Mouse (Mus musculus): ENCODE results near the gene Gpnmb. TPM values are rescaled to one million over a fixed set of nuclear protein-coding genes. Genes with fewer than 3 reads are reported as not detected.
A peak's percentile ranks its signal among the peaks of the same experiment; 100 is the strongest.

The Gpnmb gene
- polyA plus RNA-seq, 1 experiment from 2014 or later: 1.2 TPM

- TF ChIP-seq CTCF (IDR thresholded peaks at IDR 0.05; ENCODE audit: low read depth): no peak
- Histone ChIP-seq H3K27me3 (replicated peaks; ENCODE audit: control insufficient read depth, insufficient read depth, low read length) (no peaks in the 10 kb centered on the region), H3K36me3 (ENCODE audit: control insufficient read depth, insufficient read depth) (no peaks in the 10 kb centered on the region), H3K27ac (ENCODE audit: low read depth, low read length) (no peak overlapping the region), H3K4me2 (replicated peaks; ENCODE audit: low read depth) (no peak overlapping the region), H3K9ac (ENCODE audit: low read depth, low read length) (no peak overlapping the region), H3K4me3 (ENCODE audit: low read depth, low read length) (no peak overlapping the region), H3K4me1 (replicated peaks; ENCODE audit: control insufficient read depth, insufficient read depth, low read length) (0 out of 2 replicates have a peak, but pooled peaks cover 4% of the 10 kb centered on the region), H3K9me3 (ENCODE audit: control insufficient read depth) (no peaks in the 10 kb centered on the region)
- no peak for ATAC-seq
- 89% methylated on average over 7 of the region's 7 CpGs for whole genome bisulfite sequencing
Measured at GRCm38 (mm10) chr6:49025290-49025689, 11.1 kb upstream of the Gpnmb start.

- no peak overlapping the region for H3K4me3 ChIP-seq (ENCODE audit: low read depth, low read length)
- WGBS: 57% methylated on average over 5 of the region's 5 CpGs
Measured at GRCm38 (mm10) chr6:49026496-49026895, 9.8 kb upstream of the Gpnmb start.

GRCm38 (mm10) chr6:49028019-49028418 is 8.3 kb upstream of the Gpnmb start:
- 44% methylated on average over 6 of the region's 6 CpGs for WGBS
- ATAC-seq: peak; percentile 98
- Histone ChIP-seq H3K9ac (ENCODE audit: low read depth, low read length) (no peak overlapping the region), H3K4me1 (replicated peaks; ENCODE audit: control insufficient read depth, insufficient read depth, low read length) (0 out of 2 replicates have a peak, but pooled peaks cover 3% of the 10 kb centered on the region), H3K4me2 (replicated peaks; ENCODE audit: low read depth) (no peak overlapping the region), H3K27me3 (replicated peaks; ENCODE audit: control insufficient read depth, insufficient read depth, low read length) (no peaks in the 10 kb centered on the region), H3K27ac (ENCODE audit: low read depth, low read length) (peak overlapping the region; percentile 86), H3K4me3 (ENCODE audit: low read depth, low read length) (no peak overlapping the region), H3K9me3 (ENCODE audit: control insufficient read depth) (no peaks in the 10 kb centered on the region), H3K36me3 (ENCODE audit: control insufficient read depth, insufficient read depth) (no peaks in the 10 kb centered on the region)
- no peak for TF ChIP-seq CTCF (IDR thresholded peaks at IDR 0.05; ENCODE audit: low read depth)

More at GRCm38 (mm10) chr6:49026496-49026895, 9.8 kb upstream of the Gpnmb start:
- Histone ChIP-seq H3K27me3 (replicated peaks; ENCODE audit: control insufficient read depth, insufficient read depth, low read length) (no peaks in the 10 kb centered on the region), H3K36me3 (ENCODE audit: control insufficient read depth, insufficient read depth) (no peaks in the 10 kb centered on the region), H3K9me3 (ENCODE audit: control insufficient read depth) (no peaks in the 10 kb centered on the region), H3K27ac (ENCODE audit: low read depth, low read length) (no peak overlapping the region), H3K4me2 (replicated peaks; ENCODE audit: low read depth) (no peak overlapping the region), H3K4me1 (replicated peaks; ENCODE audit: control insufficient read depth, insufficient read depth, low read length) (0 out of 2 replicates have a peak, but pooled peaks cover 3% of the 10 kb centered on the region), H3K9ac (ENCODE audit: low read depth, low read length) (no peak overlapping the region)
- ATAC-seq: no peak
- TF ChIP-seq CTCF (IDR thresholded peaks at IDR 0.05; ENCODE audit: low read depth): no peak

GRCm38 (mm10) chr6:49028708-49029107 is 7.6 kb upstream of the Gpnmb start:
- TF ChIP-seq CTCF (IDR thresholded peaks at IDR 0.05; ENCODE audit: low read depth): no peak
- Histone ChIP-seq H3K27ac (ENCODE audit: low read depth, low read length) (peak overlapping the region; percentile 86), H3K4me2 (replicated peaks; ENCODE audit: low read depth) (no peak overlapping the region), H3K27me3 (replicated peaks; ENCODE audit: control insufficient read depth, insufficient read depth, low read length) (no peaks in the 10 kb centered on the region), H3K9me3 (ENCODE audit: control insufficient read depth) (no peaks in the 10 kb centered on the region), H3K9ac (ENCODE audit: low read depth, low read length) (no peak overlapping the region), H3K36me3 (ENCODE audit: control insufficient read depth, insufficient read depth) (no peaks in the 10 kb centered on the region), H3K4me1 (replicated peaks; ENCODE audit: control insufficient read depth, insufficient read depth, low read length) (0 out of 2 replicates have a peak, but pooled peaks cover 3% of the 10 kb centered on the region), H3K4me3 (ENCODE audit: low read depth, low read length) (no peak overlapping the region)
- 45% methylated on average over 3 of the region's 3 CpGs for WGBS
- ATAC-seq: peak; percentile 57

- 38% methylated on average over 4 of the region's 4 CpGs for WGBS
- no peak overlapping the region for H3K4me3 ChIP-seq (ENCODE audit: low read depth, low read length)
- no peaks in the 10 kb centered on the region for H3K9me3 ChIP-seq (ENCODE audit: control insufficient read depth)
- H3K4me1 ChIP-seq (replicated peaks; ENCODE audit: control insufficient read depth, insufficient read depth, low read length): 0 out of 2 replicates have a peak, but pooled peaks cover 3% of the 10 kb centered on the region
- H3K27ac ChIP-seq (ENCODE audit: low read depth, low read length): no peak overlapping the region
- TF ChIP-seq CTCF (IDR thresholded peaks at IDR 0.05; ENCODE audit: low read depth): no peak
- no peak overlapping the region for H3K9ac ChIP-seq (ENCODE audit: low read depth, low read length)
- H3K27me3 ChIP-seq (replicated peaks; ENCODE audit: control insufficient read depth, insufficient read depth, low read length): no peaks in the 10 kb centered on the region
- H3K36me3 ChIP-seq (ENCODE audit: control insufficient read depth, insufficient read depth): no peaks in the 10 kb centered on the region
- ATAC-seq: no peak
- no peak overlapping the region for H3K4me2 ChIP-seq (replicated peaks; ENCODE audit: low read depth)
Measured at GRCm38 (mm10) chr6:49031230-49031629, 5.1 kb upstream of the Gpnmb start.

- ATAC-seq: no peak
Measured at GRCm38 (mm10) chr6:49032783-49033182, 3.6 kb upstream of the Gpnmb start.

GRCm38 (mm10) chr6:49037268-49037662 is 919 bp downstream of the Gpnmb start:
- H3K9me3 ChIP-seq (ENCODE audit: control insufficient read depth): no peaks in the 10 kb centered on the region
- H3K27ac ChIP-seq (ENCODE audit: low read depth, low read length): no peak overlapping the region
- H3K4me1 ChIP-seq (replicated peaks; ENCODE audit: control insufficient read depth, insufficient read depth, low read length): no peaks in the 10 kb centered on the region
- no peaks in the 10 kb centered on the region for H3K36me3 ChIP-seq (ENCODE audit: control insufficient read depth, insufficient read depth)
- H3K9ac ChIP-seq (ENCODE audit: low read depth, low read length): no peak overlapping the region
- no peak overlapping the region for H3K4me2 ChIP-seq (replicated peaks; ENCODE audit: low read depth)
- TF ChIP-seq CTCF (IDR thresholded peaks at IDR 0.05; ENCODE audit: low read depth): no peak
- no peak overlapping the region for H3K4me3 ChIP-seq (ENCODE audit: low read depth, low read length)
- H3K27me3 ChIP-seq (replicated peaks; ENCODE audit: control insufficient read depth, insufficient read depth, low read length): no peaks in the 10 kb centered on the region
- WGBS: 53% methylated on average over 12 of the region's 12 CpGs
- ATAC-seq: no peak

More at GRCm38 (mm10) chr6:49032783-49033182, 3.6 kb upstream of the Gpnmb start:
- Histone ChIP-seq H3K36me3 (ENCODE audit: control insufficient read depth, insufficient read depth) (no peaks in the 10 kb centered on the region), H3K27me3 (replicated peaks; ENCODE audit: control insufficient read depth, insufficient read depth, low read length) (no peaks in the 10 kb centered on the region), H3K9me3 (ENCODE audit: control insufficient read depth) (no peaks in the 10 kb centered on the region), H3K4me1 (replicated peaks; ENCODE audit: control insufficient read depth, insufficient read depth, low read length) (0 out of 2 replicates have a peak, but pooled peaks cover 3% of the 10 kb centered on the region), H3K4me2 (replicated peaks; ENCODE audit: low read depth) (no peak overlapping the region), H3K9ac (ENCODE audit: low read depth, low read length) (no peak overlapping the region), H3K4me3 (ENCODE audit: low read depth, low read length) (no peak overlapping the region), H3K27ac (ENCODE audit: low read depth, low read length) (no peak overlapping the region)
- no peak for TF ChIP-seq CTCF (IDR thresholded peaks at IDR 0.05; ENCODE audit: low read depth)
- WGBS: 87% methylated on average over 4 of the region's 4 CpGs

All from intestine, postnatal 0 days (tissue).